ENCODE assay signal across 16 mouse cellular contexts in the genomic region with DNA sequence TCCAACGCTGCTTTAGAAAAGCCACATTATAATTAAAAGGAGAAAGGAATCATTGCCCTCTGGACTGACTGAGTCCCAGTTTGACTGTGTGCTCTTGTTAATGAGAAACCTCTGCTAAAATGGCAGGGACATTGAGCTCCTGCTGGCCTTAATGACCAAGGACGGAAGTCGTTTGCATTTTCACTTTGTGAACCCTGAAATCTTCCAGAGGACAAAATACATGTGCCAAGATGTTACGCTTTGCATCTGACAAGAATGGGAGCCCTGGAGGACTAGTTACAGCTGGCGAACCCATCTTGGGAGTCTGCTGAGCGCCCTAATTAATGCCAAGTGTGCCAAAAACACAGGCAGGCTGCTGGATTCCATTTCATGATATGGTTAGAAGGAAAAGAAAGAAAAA.
DNase-seq lines count a peak whose midpoint lies in the region; ATAC-seq and TF ChIP-seq lines count a peak whose summit lies in the region.
"Had no signal": no experiment of that assay in that cellular context is flagged by ENCODE, and none has a peak within 500 bp of the region (broad histone marks: within the 10 kb centered on the region; RNA-seq: fewer than 3 reads in every experiment).

No protein-coding gene starts in this region.

- no peak for TF ChIP-seq POLR2A in kidney, adult 2 months (IDR thresholded peaks at IDR 0.05; ENCODE audit: low read depth, low read length)
- no peak for TF ChIP-seq POLR2A in brain, embryonic 14.5 days (IDR thresholded peaks at IDR 0.05; ENCODE audit: borderline replicate concordance, extremely low read depth, insufficient read depth, insufficient read length, poor library complexity, severe bottlenecking)

- H3K9ac ChIP-seq in kidney, embryonic 14.5 days (ENCODE audit: low read depth, low read length) = no peak overlapping the region
- H3K9ac ChIP-seq: embryonic facial prominence, embryonic 12.5 days; hindbrain, embryonic 15.5 days; midbrain, embryonic 12.5 days had no signal

- no peak for TF ChIP-seq CTCF in kidney, adult 2 months (conservative IDR thresholded peaks at IDR 0.05; ENCODE audit: insufficient read depth, insufficient read length, low read depth, low read length)
- no peak for TF ChIP-seq CTCF in brain, embryonic 14.5 days (IDR thresholded peaks at IDR 0.05; ENCODE audit: borderline replicate concordance, extremely low read depth, insufficient read depth, insufficient read length)

- no peak overlapping the region for H3K4me2 ChIP-seq in kidney, embryonic 14.5 days (replicated peaks; ENCODE audit: low read depth, low read length)
- H3K4me2 ChIP-seq: embryonic facial prominence, embryonic 12.5 days; hindbrain, embryonic 15.5 days; midbrain, embryonic 12.5 days had no signal

- 41% methylated on average over 6 of the region's 6 CpGs for WGBS in kidney, adult 2 months
- WGBS in kidney, embryonic 14.5 days = 76% methylated on average over 6 of the region's 6 CpGs

- peaks cover 9% of the 10 kb centered on the region; the same call in 1 of the 2 replicates for H3K4me1 ChIP-seq in kidney, adult 2 months (ENCODE audit: control insufficient read depth, insufficient read depth, low read length)
- H3K4me1 ChIP-seq in kidney, embryonic 14.5 days (ENCODE audit: control insufficient read depth, insufficient read depth, low read length) = no peaks in the 10 kb centered on the region
- H3K4me1 ChIP-seq: midbrain, embryonic 12.5 days had no signal

- ATAC-seq in kidney, embryonic 14.5 days (ENCODE audit: low FRiP score, low TSS enrichment) = no peak
- ATAC-seq: CD4-positive, CD25-positive, alpha-beta regulatory T cell, adult 4 months had no signal

- H3K27me3 ChIP-seq in kidney, adult 2 months (replicated peaks; ENCODE audit: control insufficient read depth, insufficient read depth, low read length) = no peaks in the 10 kb centered on the region
- no peaks in the 10 kb centered on the region for H3K27me3 ChIP-seq in kidney, embryonic 14.5 days (ENCODE audit: control insufficient read depth, insufficient read depth, low read length)
- H3K27me3 ChIP-seq: embryonic facial prominence, embryonic 12.5 days; hindbrain, embryonic 15.5 days; midbrain, embryonic 12.5 days had no signal

- no peak overlapping the region for H3K4me3 ChIP-seq in kidney, adult 2 months (ENCODE audit: insufficient read depth, low read depth, low read length)
- no peak overlapping the region for H3K4me3 ChIP-seq in kidney, embryonic 14.5 days (ENCODE audit: low read length)
- H3K4me3 ChIP-seq: embryonic facial prominence, embryonic 12.5 days; forebrain, embryonic 10.5 days; hindbrain, embryonic 15.5 days; midbrain, embryonic 12.5 days had no signal

- no peaks in the 10 kb centered on the region for H3K9me3 ChIP-seq in kidney, embryonic 14.5 days (ENCODE audit: control insufficient read depth, low read length)
- H3K9me3 ChIP-seq: embryonic facial prominence, embryonic 12.5 days; forebrain, embryonic 10.5 days; hindbrain, embryonic 15.5 days; midbrain, embryonic 12.5 days had no signal

- H3K36me3 ChIP-seq in kidney, adult 2 months (ENCODE audit: control insufficient read depth, insufficient read depth, low read length) = no peaks in the 10 kb centered on the region
- H3K36me3 ChIP-seq in kidney, embryonic 14.5 days (ENCODE audit: control insufficient read depth, insufficient read depth, low read length) = no peaks in the 10 kb centered on the region
- H3K36me3 ChIP-seq: embryonic facial prominence, embryonic 12.5 days; forebrain, embryonic 10.5 days; hindbrain, embryonic 15.5 days; midbrain, embryonic 12.5 days had no signal

- H3K27ac ChIP-seq in kidney, adult 2 months (ENCODE audit: insufficient read depth, low read depth, low read length) = no peak overlapping the region; the same call in 1 of the 2 replicates
- H3K27ac ChIP-seq in kidney, embryonic 14.5 days (ENCODE audit: low read depth, low read length) = no peak overlapping the region
- H3K27ac ChIP-seq: embryonic facial prominence, embryonic 12.5 days; forebrain, embryonic 10.5 days; hindbrain, embryonic 15.5 days; midbrain, embryonic 12.5 days had no signal

- DNase-seq in kidney, adult 2 months = peak; percentile 72
- peak; percentile 59 for DNase-seq in brain, adult 2 months (ENCODE audit: low read depth, low spot score)
- DNase-seq in brain, embryonic 14.5 days (ENCODE audit: low read depth) = peak; percentile 76
- peak; percentile 10 to 39 for DNase-seq in kidney, postnatal 25 days
- DNase-seq in left cerebral cortex, adult 8-10 months (ENCODE audit: low spot score in 2 of 2) = no peak
- DNase-seq in c-Kit-positive CD71-positive TER-119-positive erythroid progenitor cells, embryonic 14.5 days (ENCODE audit: low spot score) = no peak
- DNase-seq: adrenal gland, postnatal 10 days; cerebellum, adult 9-11 months; heart, adult 18-20 months; thymus, postnatal 25 days had no signal

Comparison
In these comparisons a context has a peak if more than half of its experiments do, and no peak if none do; other contexts are left out.
1. DNase-seq: peak in kidney, adult 2 months (single experiment), brain, adult 2 months (single experiment), brain, embryonic 14.5 days (single experiment) and kidney, postnatal 25 days (2 of 2); none in left cerebral cortex, adult 8-10 months (0 of 2) and c-Kit-positive CD71-positive TER-119-positive erythroid progenitor cells, embryonic 14.5 days (single experiment).